Mouse (Mus musculus): Measurements from ENCODE around the gene Olfr24. TPM values are rescaled to one million over a fixed set of nuclear protein-coding genes. Genes with fewer than 3 reads are reported as not detected.
"Not testable (repeated sequence)": the region's sequence is repeated elsewhere in the genome, so short reads cannot be mapped to it uniquely, and the experiment has no call there.

Olfr24 gene
- polyA plus RNA-seq (2014; fragmentation: Nextera tagmentation; extraction: Ambion mirVana): not detected in 2 replicates

DNA sequence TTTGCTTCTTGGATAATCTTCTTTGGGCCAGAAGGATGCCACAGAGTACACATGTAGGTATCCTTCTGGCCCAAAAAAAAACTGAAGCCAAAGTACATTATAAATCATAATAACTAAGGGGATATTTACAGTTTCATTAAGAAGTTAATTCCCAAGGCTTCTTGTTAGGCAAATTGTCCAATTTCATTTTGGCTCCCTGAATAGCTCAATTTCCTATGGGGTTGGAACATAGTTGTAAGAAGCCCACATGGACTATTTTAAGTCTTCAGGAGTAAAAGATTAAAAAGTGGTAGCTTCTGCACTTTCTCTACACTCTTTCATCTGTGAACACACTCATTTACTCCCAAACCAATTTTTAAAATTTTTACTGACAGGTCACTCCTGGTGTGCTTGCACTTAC lies at the start of gene Olfr24:
TSS of gene Olfr24 (minus strand) at position 101 of the 400 bp plus-strand sequence.
- H3K36me3 ChIP-seq (ENCODE audit: control insufficient read depth, insufficient read depth, low read length): no peaks in the 10 kb centered on the region
- H3K4me1 ChIP-seq (ENCODE audit: control insufficient read depth, insufficient read depth, low read length): no peaks in the 10 kb centered on the region
- no peak for DNase-seq (ENCODE audit: low spot score)
- no peak within 1 kb of the TSS for H3K4me2 ChIP-seq (ENCODE audit: low read depth, severe bottlenecking)
- no peak within 1 kb of the TSS for H3K9ac ChIP-seq (ENCODE audit: low read length)
- H3K4me3 ChIP-seq (ENCODE audit: low read depth, low read length): no peak within 1 kb of the TSS
- H3K27me3 ChIP-seq (ENCODE audit: control insufficient read depth, insufficient read depth, low read length): no peaks in the 10 kb centered on the region
- no peak for ATAC-seq (ENCODE audit: insufficient number of reproducible peaks, low FRiP score, low TSS enrichment, low read depth)
- H3K9me3 ChIP-seq (ENCODE audit: control insufficient read depth, low read length): no peaks in the 10 kb centered on the region
- no peak within 1 kb of the TSS for H3K27ac ChIP-seq (replicated peaks; ENCODE audit: low read depth, low read length)

DNA sequence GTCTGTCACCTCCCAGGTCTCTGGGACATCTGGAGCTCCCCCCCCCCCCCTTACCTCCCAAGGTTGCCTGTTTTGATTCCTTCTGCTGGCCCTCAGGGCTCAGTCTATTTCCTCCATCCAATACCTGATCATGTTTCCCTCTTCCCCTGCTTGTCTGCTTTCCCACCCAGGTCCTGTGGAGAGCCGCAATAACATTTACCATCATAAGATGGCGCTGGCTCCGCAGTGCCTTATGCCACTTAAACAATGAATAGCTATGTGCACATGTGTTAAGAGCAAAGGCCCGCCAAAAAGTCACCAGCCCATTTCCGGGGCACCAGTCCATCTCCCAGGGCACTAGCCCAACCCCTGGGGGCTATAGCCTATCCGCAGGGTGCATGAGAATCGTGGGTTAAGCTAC lies 21.5 kb upstream of the Olfr24 start:
- ATAC-seq (ENCODE audit: insufficient number of reproducible peaks, low FRiP score, low TSS enrichment, low read depth) (no peak), DNase-seq (ENCODE audit: low spot score) (no peak)
- Histone ChIP-seq H3K36me3 (ENCODE audit: control insufficient read depth, insufficient read depth, low read length) (no peaks in the 10 kb centered on the region), H3K27me3 (ENCODE audit: control insufficient read depth, insufficient read depth, low read length) (no peaks in the 10 kb centered on the region), H3K9me3 (ENCODE audit: control insufficient read depth, low read length) (no peaks in the 10 kb centered on the region), H3K27ac (replicated peaks; ENCODE audit: low read depth, low read length) (no peak overlapping the region), H3K4me3 (ENCODE audit: low read depth, low read length) (no peak overlapping the region), H3K4me1 (ENCODE audit: control insufficient read depth, insufficient read depth, low read length) (no peaks in the 10 kb centered on the region), H3K4me2 (ENCODE audit: low read depth, severe bottlenecking) (no peak overlapping the region), H3K9ac (ENCODE audit: low read length) (no peak overlapping the region)
- 65% methylated on average over 7 of the region's 7 CpGs for WGBS

DNA sequence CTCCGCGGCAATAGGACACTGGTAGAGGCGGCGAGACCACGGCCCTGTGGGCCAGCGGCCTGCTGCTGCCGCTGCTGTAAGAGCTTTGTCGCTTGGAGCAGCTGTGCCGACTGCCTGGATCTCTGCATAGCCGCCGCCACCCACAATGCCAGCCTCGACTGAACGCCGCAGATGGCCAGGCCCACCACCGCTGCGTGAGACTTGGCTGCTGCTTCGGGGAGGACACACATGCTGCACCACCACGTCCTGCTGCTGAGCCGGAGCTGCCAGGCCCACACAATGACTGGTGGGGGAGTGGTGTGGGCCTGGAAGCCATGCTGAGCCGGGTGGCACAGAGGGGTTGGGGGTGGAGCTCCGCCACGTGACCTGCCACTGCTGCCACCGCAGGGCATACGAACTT lies 15.7 kb upstream of the Olfr24 start:
- H3K4me3 ChIP-seq (ENCODE audit: low read depth, low read length): no peak overlapping the region
- DNase-seq (ENCODE audit: low spot score) (peak; percentile 21), ATAC-seq (ENCODE audit: insufficient number of reproducible peaks, low FRiP score, low TSS enrichment, low read depth) (no peak)
- H3K27me3 ChIP-seq (ENCODE audit: control insufficient read depth, insufficient read depth, low read length): no peaks in the 10 kb centered on the region
- H3K4me2 ChIP-seq (ENCODE audit: low read depth, severe bottlenecking): no peak overlapping the region
- WGBS: 65% methylated on average over 24 of the region's 24 CpGs
- no peak overlapping the region for H3K27ac ChIP-seq (replicated peaks; ENCODE audit: low read depth, low read length)
- H3K36me3 ChIP-seq (ENCODE audit: control insufficient read depth, insufficient read depth, low read length): no peaks in the 10 kb centered on the region
- no peaks in the 10 kb centered on the region for H3K4me1 ChIP-seq (ENCODE audit: control insufficient read depth, insufficient read depth, low read length)
- H3K9me3 ChIP-seq (ENCODE audit: control insufficient read depth, low read length): no peaks in the 10 kb centered on the region
- no peak overlapping the region for H3K9ac ChIP-seq (ENCODE audit: low read length)

DNA sequence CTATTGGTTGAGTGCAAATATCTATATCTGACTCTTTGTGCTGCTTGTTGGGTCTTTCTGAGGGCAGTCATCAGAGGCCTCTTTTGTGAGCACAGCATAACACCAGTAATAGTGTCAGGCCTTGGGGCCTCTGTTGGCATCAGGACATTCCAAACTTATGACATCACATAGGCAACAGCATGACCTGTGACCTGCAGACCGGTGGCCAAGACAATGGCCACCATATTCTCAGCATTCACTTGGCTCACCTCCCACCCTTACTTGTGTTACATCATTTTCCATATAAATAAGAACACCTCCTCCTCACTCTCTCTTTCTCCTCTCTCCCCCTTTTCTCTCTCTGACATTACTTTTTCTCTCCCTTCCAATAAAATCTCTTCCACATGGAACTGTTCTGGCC lies 15.2 kb upstream of the Olfr24 start:
- Histone ChIP-seq H3K9ac (ENCODE audit: low read length) (no peak overlapping the region), H3K4me2 (ENCODE audit: low read depth, severe bottlenecking) (no peak overlapping the region), H3K27me3 (ENCODE audit: control insufficient read depth, insufficient read depth, low read length) (no peaks in the 10 kb centered on the region), H3K27ac (replicated peaks; ENCODE audit: low read depth, low read length) (no peak overlapping the region), H3K36me3 (ENCODE audit: control insufficient read depth, insufficient read depth, low read length) (no peaks in the 10 kb centered on the region), H3K4me3 (ENCODE audit: low read depth, low read length) (no peak overlapping the region), H3K4me1 (ENCODE audit: control insufficient read depth, insufficient read depth, low read length) (no peaks in the 10 kb centered on the region), H3K9me3 (ENCODE audit: control insufficient read depth, low read length) (no peaks in the 10 kb centered on the region)
- no peak for ATAC-seq (ENCODE audit: insufficient number of reproducible peaks, low FRiP score, low TSS enrichment, low read depth)
- 77% methylated on average over 1 of the region's 1 CpGs for WGBS
- no peak for DNase-seq (ENCODE audit: low spot score)

DNA sequence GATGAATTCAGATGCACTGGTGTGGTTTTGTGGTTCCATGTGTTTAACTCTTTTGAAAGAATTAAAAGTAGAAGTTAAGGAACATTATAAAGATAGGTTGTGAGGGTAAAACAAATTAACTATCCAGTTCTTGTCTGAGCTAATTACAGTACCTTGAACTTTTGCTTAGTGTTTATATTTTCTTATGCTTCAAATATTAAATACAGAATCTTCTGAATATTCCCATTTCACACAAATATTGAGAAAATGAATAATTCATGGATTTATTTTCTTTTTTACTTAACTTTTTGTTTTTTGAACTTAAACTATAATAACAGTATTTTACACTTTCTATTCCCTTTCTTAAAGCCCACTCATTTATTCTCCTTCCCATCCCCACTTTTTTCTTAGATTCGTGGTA lies 8.2 kb downstream of the Olfr24 start:
- H3K36me3 ChIP-seq (ENCODE audit: control insufficient read depth, insufficient read depth, low read length): no peaks in the 10 kb centered on the region
- DNase-seq (ENCODE audit: low spot score) (no peak), ATAC-seq (ENCODE audit: insufficient number of reproducible peaks, low FRiP score, low TSS enrichment, low read depth) (no peak)
- no peaks in the 10 kb centered on the region for H3K9me3 ChIP-seq (ENCODE audit: control insufficient read depth, low read length)
- H3K4me2 ChIP-seq (ENCODE audit: low read depth, severe bottlenecking): no peak overlapping the region
- no peak overlapping the region for H3K9ac ChIP-seq (ENCODE audit: low read length)
- H3K27me3 ChIP-seq (ENCODE audit: control insufficient read depth, insufficient read depth, low read length): no peaks in the 10 kb centered on the region
- H3K4me1 ChIP-seq (ENCODE audit: control insufficient read depth, insufficient read depth, low read length): no peaks in the 10 kb centered on the region
- H3K4me3 ChIP-seq (ENCODE audit: low read depth, low read length): no peak overlapping the region
- WGBS: 75% methylated on average over 1 of the region's 1 CpGs
- H3K27ac ChIP-seq (replicated peaks; ENCODE audit: low read depth, low read length): no peak overlapping the region

DNA sequence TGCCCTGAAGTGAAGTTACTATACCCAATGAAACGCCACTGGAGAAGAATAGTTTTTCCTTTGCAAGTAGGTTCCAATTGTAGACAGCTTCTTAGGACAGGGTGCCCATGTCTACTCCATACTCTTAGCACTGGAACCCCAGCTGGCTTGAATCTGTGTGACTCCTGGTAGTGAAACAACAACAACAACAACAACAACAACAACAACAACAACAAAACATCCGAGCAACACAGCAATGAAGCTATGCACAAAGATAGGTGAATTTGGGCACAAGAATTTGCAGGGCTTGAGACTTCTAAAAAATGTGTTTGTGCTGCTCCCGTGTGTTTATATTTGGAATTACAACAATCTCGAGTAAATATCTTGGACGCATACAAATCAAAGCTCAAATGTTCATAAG lies 19.2 kb downstream of the Olfr24 start:
- Histone ChIP-seq H3K27me3 (ENCODE audit: control insufficient read depth, insufficient read depth, low read length) (no peaks in the 10 kb centered on the region), H3K9ac (ENCODE audit: low read length) (no peak overlapping the region), H3K4me1 (ENCODE audit: control insufficient read depth, insufficient read depth, low read length) (no peaks in the 10 kb centered on the region), H3K9me3 (ENCODE audit: control insufficient read depth, low read length) (no peaks in the 10 kb centered on the region), H3K36me3 (ENCODE audit: control insufficient read depth, insufficient read depth, low read length) (no peaks in the 10 kb centered on the region), H3K4me3 (ENCODE audit: low read depth, low read length) (no peak overlapping the region), H3K4me2 (ENCODE audit: low read depth, severe bottlenecking) (no peak overlapping the region), H3K27ac (replicated peaks; ENCODE audit: low read depth, low read length) (no peak overlapping the region)
- peak; percentile 21; the same call in 1 of the 2 replicates for ATAC-seq (ENCODE audit: insufficient number of reproducible peaks, low FRiP score, low TSS enrichment, low read depth)
- peak; percentile 21 for DNase-seq (ENCODE audit: low spot score)
- WGBS: 30% methylated on average over 5 of the region's 5 CpGs

DNA sequence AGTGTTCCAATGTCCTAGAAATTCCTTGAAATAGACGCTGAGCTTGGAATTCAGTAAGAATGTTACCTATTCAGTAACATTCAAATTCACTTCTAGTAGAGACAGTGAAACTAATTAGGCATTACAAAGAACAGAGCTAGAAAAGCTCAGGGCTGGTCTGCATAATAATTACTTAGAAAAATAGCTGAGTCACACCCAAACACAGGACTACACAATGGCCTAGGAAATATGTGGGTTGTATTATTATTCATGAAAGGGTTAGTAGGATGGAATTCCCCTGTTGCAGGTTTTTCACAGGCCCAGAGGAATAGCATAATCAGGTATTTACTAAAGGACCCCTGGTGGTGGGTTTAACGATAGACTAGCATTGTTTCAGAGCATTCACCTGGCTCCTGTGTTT lies 29.6 kb downstream of the Olfr24 start:
- not testable (repeated sequence) for H3K27ac ChIP-seq (replicated peaks; ENCODE audit: low read depth, low read length)
- WGBS: 82% methylated on average over 2 of the region's 2 CpGs

DNA sequence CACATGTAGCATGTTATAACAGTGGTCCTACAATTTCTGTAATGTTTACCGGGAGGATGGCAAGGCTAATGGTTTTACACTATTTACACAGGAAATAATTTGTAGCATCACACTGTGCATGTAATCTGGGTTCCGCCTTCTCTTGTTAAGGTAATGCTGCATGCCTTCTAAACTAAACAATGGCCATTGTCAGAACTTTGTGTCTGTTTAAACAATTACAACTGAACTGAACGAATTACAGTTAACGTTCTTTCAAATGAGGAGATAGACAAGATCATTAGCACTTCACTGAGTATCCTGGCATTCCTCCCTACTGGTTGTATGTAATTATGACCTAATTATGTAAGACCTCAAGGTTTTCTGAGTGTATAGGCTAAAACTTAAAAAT lies 41.1 kb downstream of the Olfr24 start:
- Histone ChIP-seq H3K4me3 (ENCODE audit: low read depth, low read length) (no peak overlapping the region), H3K27me3 (ENCODE audit: control insufficient read depth, insufficient read depth, low read length) (no peaks in the 10 kb centered on the region), H3K9me3 (ENCODE audit: control insufficient read depth, low read length) (no peaks in the 10 kb centered on the region), H3K36me3 (ENCODE audit: control insufficient read depth, insufficient read depth, low read length) (no peaks in the 10 kb centered on the region), H3K27ac (replicated peaks; ENCODE audit: low read depth, low read length) (no peak overlapping the region), H3K9ac (ENCODE audit: low read length) (no peak overlapping the region), H3K4me1 (ENCODE audit: control insufficient read depth, insufficient read depth, low read length) (peaks cover 12% of the 10 kb centered on the region), H3K4me2 (ENCODE audit: low read depth, severe bottlenecking) (no peak overlapping the region)
- WGBS: 43% methylated on average over 4 of the region's 4 CpGs
- DNase-seq (ENCODE audit: low spot score) (no peak), ATAC-seq (ENCODE audit: insufficient number of reproducible peaks, low FRiP score, low TSS enrichment, low read depth) (no peak)

More for the DNA sequence above, 29.6 kb downstream of the Olfr24 start:
- H3K9me3 ChIP-seq (ENCODE audit: control insufficient read depth, low read length); H3K4me1 ChIP-seq (ENCODE audit: control insufficient read depth, insufficient read depth, low read length); H3K9ac ChIP-seq (ENCODE audit: low read length); H3K36me3 ChIP-seq (ENCODE audit: control insufficient read depth, insufficient read depth, low read length); H3K4me2 ChIP-seq (ENCODE audit: low read depth, severe bottlenecking); H3K4me3 ChIP-seq (ENCODE audit: low read depth, low read length); H3K27me3 ChIP-seq (ENCODE audit: control insufficient read depth, insufficient read depth, low read length); DNase-seq (ENCODE audit: low spot score); ATAC-seq (ENCODE audit: insufficient number of reproducible peaks, low FRiP score, low TSS enrichment, low read depth): not testable (repeated sequence)

DNA sequence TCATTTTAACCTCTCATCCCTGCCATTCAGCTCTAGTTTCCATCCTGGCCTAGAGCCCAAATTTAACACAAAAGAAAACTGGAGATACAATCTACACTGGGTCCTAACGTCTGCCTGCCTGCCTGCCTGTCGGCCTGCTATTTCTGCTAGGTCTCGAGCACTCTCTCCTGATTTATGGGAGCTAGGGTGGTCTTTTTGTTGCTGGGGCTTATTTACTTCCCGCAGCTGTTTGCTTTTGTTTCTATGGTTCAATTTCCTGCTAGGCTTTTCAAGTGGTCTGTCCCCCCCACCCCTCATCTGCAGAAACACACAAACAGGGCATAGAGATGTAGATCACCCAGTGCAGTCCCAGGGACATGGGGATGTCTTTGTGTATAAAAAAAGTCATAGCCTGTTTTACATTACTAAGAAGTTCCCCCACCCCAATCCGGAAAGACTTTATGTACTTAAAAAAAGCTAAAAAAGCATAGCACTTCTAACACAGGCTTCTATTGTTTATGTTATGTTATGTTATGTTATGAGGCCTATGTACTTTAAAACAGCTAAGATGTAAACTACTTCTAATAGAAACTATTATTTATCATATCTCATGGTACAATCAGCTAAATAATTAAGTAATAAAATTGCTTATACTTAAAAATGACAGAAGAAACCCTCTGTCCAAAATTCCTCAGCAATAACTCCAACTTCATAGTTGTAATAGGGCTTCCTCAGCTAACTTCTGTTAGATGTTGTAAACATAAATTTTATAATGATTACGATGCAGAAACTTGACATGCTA lies 41.7 kb downstream of the Olfr24 start:
- H3K4me2 ChIP-seq (ENCODE audit: low read depth, severe bottlenecking): no peak overlapping the region
- H3K9me3 ChIP-seq (ENCODE audit: control insufficient read depth, low read length): no peaks in the 10 kb centered on the region
- no peaks in the 10 kb centered on the region for H3K36me3 ChIP-seq (ENCODE audit: control insufficient read depth, insufficient read depth, low read length)
- peaks cover 12% of the 10 kb centered on the region for H3K4me1 ChIP-seq (ENCODE audit: control insufficient read depth, insufficient read depth, low read length)
- H3K27me3 ChIP-seq (ENCODE audit: control insufficient read depth, insufficient read depth, low read length): no peaks in the 10 kb centered on the region
- ATAC-seq (ENCODE audit: insufficient number of reproducible peaks, low FRiP score, low TSS enrichment, low read depth) (peak; percentile 77), DNase-seq (ENCODE audit: low spot score) (peak; percentile 49)
- WGBS: 13% methylated on average over 6 of the region's 6 CpGs
- no peak overlapping the region for H3K4me3 ChIP-seq (ENCODE audit: low read depth, low read length)
- H3K9ac ChIP-seq (ENCODE audit: low read length): no peak overlapping the region
- peak overlapping the region; percentile 74 for H3K27ac ChIP-seq (replicated peaks; ENCODE audit: low read depth, low read length)
